Mouse (Mus musculus) testis, adult 2 months (tissue): ENCODE results near the gene Gm10188. TPM values are rescaled to one million over a fixed set of nuclear protein-coding genes. Genes with fewer than 3 reads are reported as not detected.

Experiments used
- H3K27ac ChIP-seq: fragments of 200-500 bp; 2 replicates; pipeline ENCODE4 v1.5.1; 2012; ENCODE audit warnings: low read depth, low read length; ENCODE audit not compliant: control insufficient read depth, insufficient read depth
- H3K27me3 ChIP-seq: fragments of 200-500 bp; 2 replicates; pipeline ENCODE4 v1.6.1; 2012; ENCODE audit warnings: mild to moderate bottlenecking, low read length, moderate library complexity; ENCODE audit not compliant: control insufficient read depth, insufficient read depth
- H3K36me3 ChIP-seq: fragments of 200-500 bp; 2 replicates; pipeline ENCODE4 v1.6.1; 2012; ENCODE audit warnings: mild to moderate bottlenecking, low read length; ENCODE audit not compliant: control insufficient read depth, insufficient read depth
- H3K4me1 ChIP-seq: fragments of 200-500 bp; 2 replicates; pipeline ENCODE4 v1.6.1; 2012; ENCODE audit warnings: low read length; ENCODE audit not compliant: control insufficient read depth, insufficient read depth
- H3K4me3 ChIP-seq: fragments of 200-500 bp; 2 replicates; pipeline ENCODE4 v1.5.1; 2012; ENCODE audit warnings: low read depth, mild to moderate bottlenecking, low read length, moderate library complexity, mixed read lengths; ENCODE audit not compliant: control insufficient read depth
- CTCF ChIP-seq: fragments of 200-500 bp; IDR thresholded peaks from 2 replicates; pipeline ENCODE4 v1.5.1; 2012; ENCODE audit warnings: low read depth, mild to moderate bottlenecking, inconsistent platforms, low read length, moderate library complexity; ENCODE audit not compliant: control insufficient read depth, insufficient read depth, insufficient replicate concordance
- POLR2A ChIP-seq: fragments of 200-500 bp; IDR thresholded peaks from 2 replicates; pipeline ENCODE4 v1.6.1; 2012; ENCODE audit warnings: low read depth, mild to moderate bottlenecking, inconsistent platforms, low read length, moderate library complexity; ENCODE audit not compliant: control insufficient read depth
- polyA plus RNA-seq: library from polyadenylated mRNA; depleted of rRNA; stranded (reverse); fragments of >200 nt; gene quantifications from 2 replicates; pipeline ENCODE4 v1.2.3, GENCODE M21; 2012

The Gm10188 gene
- polyA plus RNA-seq, 1 experiment = 4.0 TPM

- Histone ChIP-seq H3K27me3 (no peaks in the 10 kb centered on the region), H3K4me1 (peaks cover 18% of the 10 kb centered on the region), H3K4me3 (no peak overlapping the region), H3K36me3 (no peaks in the 10 kb centered on the region), H3K27ac (no peak overlapping the region)
- TF ChIP-seq POLR2A (no peak), CTCF (no peak)
Observed at GRCm38 (mm10) chr1:132199934-132200333, 29.6 kb downstream of the Gm10188 start.

GRCm38 (mm10) chr1:132199244-132199643 lies 30.3 kb downstream of the Gm10188 start:
- peaks cover 11% of the 10 kb centered on the region for H3K4me1 ChIP-seq
- TF ChIP-seq CTCF (no peak), POLR2A (no peak)
- no peaks in the 10 kb centered on the region for H3K27me3 ChIP-seq
- no peak overlapping the region for H3K27ac ChIP-seq
- H3K4me3 ChIP-seq = no peak overlapping the region
- no peaks in the 10 kb centered on the region for H3K36me3 ChIP-seq

- no peaks in the 10 kb centered on the region for H3K36me3 ChIP-seq
- peaks cover 5% of the 10 kb centered on the region for H3K4me1 ChIP-seq
- no peak overlapping the region for H3K4me3 ChIP-seq
- TF ChIP-seq POLR2A (no peak), CTCF (no peak)
- H3K27me3 ChIP-seq = no peaks in the 10 kb centered on the region
- no peak overlapping the region for H3K27ac ChIP-seq
Observed at GRCm38 (mm10) chr1:132198401-132199071, 31.0 kb downstream of the Gm10188 start.

- Histone ChIP-seq H3K4me1 (no peaks in the 10 kb centered on the region), H3K27me3 (no peaks in the 10 kb centered on the region), H3K36me3 (no peaks in the 10 kb centered on the region), H3K27ac (no peak overlapping the region), H3K4me3 (no peak overlapping the region)
- TF ChIP-seq CTCF = no peak
- no peak for TF ChIP-seq POLR2A
Observed at GRCm38 (mm10) chr1:132197666-132198065, 31.9 kb downstream of the Gm10188 start.

- Histone ChIP-seq H3K36me3 (no peaks in the 10 kb centered on the region), H3K27me3 (0 out of 2 replicates have a peak, but pooled peaks cover under 1% of the 10 kb centered on the region), H3K27ac (no peak overlapping the region), H3K4me1 (peaks cover under 1% of the 10 kb centered on the region), H3K4me3 (no peak overlapping the region)
- TF ChIP-seq POLR2A (no peak), CTCF (no peak)
Observed at GRCm38 (mm10) chr1:132196337-132196736, 33.2 kb downstream of the Gm10188 start.

- TF ChIP-seq POLR2A (no peak), CTCF (no peak)
- no peaks in the 10 kb centered on the region for H3K36me3 ChIP-seq
- H3K4me3 ChIP-seq = no peak overlapping the region
- H3K4me1 ChIP-seq = peaks cover 7% of the 10 kb centered on the region
- H3K27me3 ChIP-seq = peaks cover 3% of the 10 kb centered on the region; the same call in 1 of the 2 replicates
- no peak overlapping the region for H3K27ac ChIP-seq
Observed at GRCm38 (mm10) chr1:132195681-132196080, 33.9 kb downstream of the Gm10188 start.

GRCm38 (mm10) chr1:132195100-132195499 lies 34.5 kb downstream of the Gm10188 start:
- Histone ChIP-seq H3K27ac (no peak overlapping the region), H3K4me1 (peaks cover 11% of the 10 kb centered on the region), H3K27me3 (peaks cover 7% of the 10 kb centered on the region; the same call in 1 of the 2 replicates), H3K4me3 (no peak overlapping the region), H3K36me3 (no peaks in the 10 kb centered on the region)
- no peak for TF ChIP-seq CTCF
- TF ChIP-seq POLR2A = no peak

- TF ChIP-seq CTCF (no peak), POLR2A (no peak)
- Histone ChIP-seq H3K4me1 (peaks cover 16% of the 10 kb centered on the region), H3K4me3 (no peak overlapping the region), H3K27ac (no peak overlapping the region), H3K36me3 (no peaks in the 10 kb centered on the region), H3K27me3 (peaks cover 7% of the 10 kb centered on the region; the same call in 1 of the 2 replicates)
Observed at GRCm38 (mm10) chr1:132194624-132195023, 34.9 kb downstream of the Gm10188 start.
